8 mouse cellular contexts compared by ENCODE assay signal in the genomic region with DNA sequence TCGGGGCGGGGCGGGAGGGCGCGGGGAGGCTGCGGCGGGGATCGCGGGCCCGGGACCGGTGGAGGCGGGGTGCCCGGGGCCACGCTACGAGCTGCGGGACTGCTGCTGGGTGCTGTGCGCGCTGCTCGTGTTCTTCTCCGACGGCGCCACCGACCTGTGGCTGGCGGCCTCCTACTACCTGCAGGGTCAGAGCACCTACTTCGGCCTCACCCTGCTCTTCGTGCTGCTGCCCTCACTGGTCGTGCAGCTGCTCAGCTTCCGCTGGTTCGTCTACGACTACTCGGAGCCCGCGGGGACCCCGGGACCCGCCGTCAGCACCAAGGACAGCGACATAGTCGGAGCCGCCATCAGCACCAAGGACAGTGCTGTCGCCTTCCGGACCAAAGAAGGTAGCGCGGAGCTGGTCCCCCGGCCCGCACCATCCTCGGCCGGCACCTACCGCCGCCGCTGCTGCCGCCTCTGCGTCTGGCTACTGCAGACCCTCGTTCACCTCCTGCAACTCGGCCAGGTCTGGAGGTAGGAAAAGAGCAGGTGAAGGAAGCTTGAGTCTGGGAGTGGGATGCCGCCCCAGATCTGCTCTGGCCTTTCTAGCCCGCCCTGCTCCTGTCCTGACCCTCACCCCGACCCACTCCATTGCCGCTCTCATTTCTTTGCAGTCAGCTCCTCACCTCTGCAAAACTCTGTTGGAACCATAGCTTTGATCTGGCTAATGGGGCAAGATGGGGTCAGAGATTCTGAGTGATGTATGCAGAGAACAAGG. TPM values are rescaled to one million over a fixed set of nuclear protein-coding genes. Genes with fewer than 3 reads are reported as not detected.
DNase-seq lines count a peak whose midpoint lies in the region; ATAC-seq and TF ChIP-seq lines count a peak whose summit lies in the region.

No protein-coding gene starts in this region.

- H3K36me3 ChIP-seq in lung, embryonic 14.5 days (ENCODE audit: insufficient read depth), result no peaks in the 10 kb centered on the region
- no peaks in the 10 kb centered on the region for H3K36me3 ChIP-seq in neural tube, embryonic 15.5 days

- H3K27ac ChIP-seq in lung, embryonic 14.5 days (ENCODE audit: low read depth), result no peak overlapping the region
- peak overlapping the region; percentile 91 for H3K27ac ChIP-seq in neural tube, embryonic 15.5 days (replicated peaks)

- no peaks in the 10 kb centered on the region for H3K9me3 ChIP-seq in lung, embryonic 14.5 days (ENCODE audit: low read depth, low read length)
- H3K9me3 ChIP-seq in neural tube, embryonic 15.5 days (replicated peaks), result no peaks in the 10 kb centered on the region

- 0 out of 2 replicates have a peak, but pooled peaks cover 3% of the 10 kb centered on the region for H3K4me1 ChIP-seq in lung, embryonic 14.5 days (ENCODE audit: insufficient read depth)
- H3K4me1 ChIP-seq in neural tube, embryonic 15.5 days, result peaks cover 49% of the 10 kb centered on the region

- H3K9ac ChIP-seq in lung, embryonic 14.5 days, result no peak overlapping the region
- H3K9ac ChIP-seq in neural tube, embryonic 15.5 days (replicated peaks), result peak overlapping the region; percentile 79

- H3K4me2 ChIP-seq in lung, embryonic 14.5 days, result peak overlapping the region; percentile 71
- peak overlapping the region; percentile 85 for H3K4me2 ChIP-seq in neural tube, embryonic 15.5 days

- peak; percentile 78 for ATAC-seq in lung, embryonic 14.5 days (ENCODE audit: insufficient read depth)
- peak; percentile 70 for ATAC-seq in neural tube, embryonic 15.5 days (ENCODE audit: low FRiP score)

- 0 out of 2 replicates have a peak, but pooled peaks have one; percentile 14 for TF ChIP-seq CTCF in lung, embryonic 14.5 days (IDR thresholded peaks at IDR 0.05; ENCODE audit: low read depth)

- H3K27me3 ChIP-seq in lung, embryonic 14.5 days (ENCODE audit: insufficient read depth, low read length), result peaks cover 42% of the 10 kb centered on the region
- H3K27me3 ChIP-seq in neural tube, embryonic 15.5 days (replicated peaks), result peaks cover 3% of the 10 kb centered on the region; the same call in 1 of the 2 replicates

- peak; percentile 60 for DNase-seq in right cerebral cortex, postnatal 14 days
- DNase-seq in right cerebral cortex, adult 18-20 months, result no peak
- DNase-seq in embryo, embryonic 10 days (ENCODE audit: low spot score), result peak; percentile 91
- DNase-seq in heart, adult 8-10 months (ENCODE audit: low spot score), result peak; percentile 48
- peak; percentile 28 to 59 for DNase-seq in kidney, adult 8-10 months
- peak; percentile 94 for DNase-seq in lung, embryonic 14.5 days
- peak; percentile 91 for DNase-seq in thymus, postnatal 25 days

- peak overlapping the region; percentile 38 for H3K4me3 ChIP-seq in lung, embryonic 14.5 days (ENCODE audit: low read depth, low read length)
- peak overlapping the region; percentile 76 for H3K4me3 ChIP-seq in neural tube, embryonic 15.5 days (replicated peaks)

- WGBS in lung, embryonic 14.5 days, result 2% methylated on average over 51 of the region's 58 CpGs
- whole genome bisulfite sequencing in neural tube, embryonic 15.5 days, result 2% methylated on average over 51 of the region's 58 CpGs

RNA-seq across cellular contexts. Expression of a gene that starts 0.6 kb away (rescaled TPM):
- total RNA-seq in heart, adult 8-10 months (2022), result not detected
- polyA plus RNA-seq in lung, embryonic 14.5 days (2014; fragmentation: Nextera tagmentation; extraction: Ambion mirVana), result not detected in 2 replicates
- polyA plus RNA-seq in neural tube, embryonic 15.5 days (2015; fragmentation: Nextera tagmentation; extraction: Ambion mirVana), result 1.7 and 2.0 TPM in 2 replicates

RNA-seq across cellular contexts. Expression of a gene that starts 17.0 kb away (rescaled TPM):
- 100 to 1,000 TPM; 129 to 141 (median 136) TPM for total RNA-seq in heart, adult 8-10 months (2022)
- 54.5 and 56.8 TPM in 2 replicates for polyA plus RNA-seq in lung, embryonic 14.5 days (2014; fragmentation: Nextera tagmentation; extraction: Ambion mirVana)
- polyA plus RNA-seq in neural tube, embryonic 15.5 days (2015; fragmentation: Nextera tagmentation; extraction: Ambion mirVana), result 240 and 256 TPM in 2 replicates

RNA-seq across cellular contexts. Expression of a gene that starts 33.5 kb away (rescaled TPM):
- 10 to 100 TPM; 12.9 to 21.5 (median 13.8) TPM for total RNA-seq in heart, adult 8-10 months (2022)
- 5.7 and 6.0 TPM in 2 replicates for polyA plus RNA-seq in lung, embryonic 14.5 days (2014; fragmentation: Nextera tagmentation; extraction: Ambion mirVana)
- 1.3 and 1.4 TPM in 2 replicates for polyA plus RNA-seq in neural tube, embryonic 15.5 days (2015; fragmentation: Nextera tagmentation; extraction: Ambion mirVana)
